Mouse (Mus musculus): ENCODE measurements at regions not wholly inside any gene's neighbourhood (a gene's known extent, or its start where the extent isn't known, plus 50 kb on each side); places are given as distances from the start of the nearest gene placed in this dataset.

GRCm38 (mm10) chr4:45688233-45688632 lies 110.6 kb upstream of the Aldh1b1 start:
- Histone ChIP-seq H3K9ac (no peak overlapping the region), H3K4me2 (replicated peaks) (no peak overlapping the region), H3K27me3 (ENCODE audit: control insufficient read depth, insufficient read depth, low read length) (no peaks in the 10 kb centered on the region), H3K4me3 (replicated peaks; ENCODE audit: low read length) (no peak overlapping the region), H3K27ac (no peak overlapping the region), H3K4me1 (replicated peaks; ENCODE audit: control insufficient read depth, insufficient read depth, low read length) (peaks cover 28% of the 10 kb centered on the region), H3K36me3 (replicated peaks; ENCODE audit: control insufficient read depth, insufficient read depth) (no peaks in the 10 kb centered on the region), H3K9me3 (ENCODE audit: control insufficient read depth, low read length) (no peaks in the 10 kb centered on the region)
- WGBS: 46% methylated on average over 7 of the region's 7 CpGs
- DNase-seq (ENCODE audit: low spot score): no peak
- no peak for ATAC-seq (ENCODE audit: low FRiP score)

- DNase-seq (ENCODE audit: low spot score) (no peak), ATAC-seq (ENCODE audit: low FRiP score) (no peak)
- Histone ChIP-seq H3K36me3 (replicated peaks; ENCODE audit: control insufficient read depth, insufficient read depth) (no peaks in the 10 kb centered on the region), H3K9ac (no peak overlapping the region), H3K27me3 (ENCODE audit: control insufficient read depth, insufficient read depth, low read length) (no peaks in the 10 kb centered on the region), H3K4me3 (replicated peaks; ENCODE audit: low read length) (no peak overlapping the region), H3K4me1 (replicated peaks; ENCODE audit: control insufficient read depth, insufficient read depth, low read length) (peaks cover 22% of the 10 kb centered on the region), H3K9me3 (ENCODE audit: control insufficient read depth, low read length) (no peaks in the 10 kb centered on the region), H3K4me2 (replicated peaks) (no peak overlapping the region), H3K27ac (no peak overlapping the region)
- 82% methylated on average over 3 of the region's 3 CpGs for WGBS
Observed at GRCm38 (mm10) chr4:45685031-45685430, 113.8 kb upstream of the Aldh1b1 start.

DNA sequence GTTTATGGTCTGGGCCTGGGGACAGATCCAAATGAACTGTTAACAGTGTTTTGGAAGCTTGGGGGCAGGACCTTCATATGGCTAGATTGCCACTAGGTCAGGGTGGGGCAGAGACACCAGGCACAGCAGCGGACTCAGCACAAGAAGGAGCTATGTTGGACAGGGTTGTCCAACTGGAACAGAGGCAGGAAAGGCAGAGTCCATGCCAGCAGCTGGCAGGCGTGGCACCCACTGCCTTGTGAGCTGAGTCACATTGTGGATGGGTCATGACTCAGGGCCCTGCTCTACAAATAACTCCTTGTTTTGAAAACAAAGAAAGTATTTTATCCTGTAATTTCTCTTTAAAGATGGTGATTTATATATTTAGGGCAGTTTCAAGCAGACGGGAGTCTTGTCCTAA lies 115.6 kb upstream of the Aldh1b1 start:
- Histone ChIP-seq H3K9me3 (ENCODE audit: control insufficient read depth, low read length) (no peaks in the 10 kb centered on the region), H3K9ac (no peak overlapping the region), H3K4me1 (replicated peaks; ENCODE audit: control insufficient read depth, insufficient read depth, low read length) (peaks cover 10% of the 10 kb centered on the region; the same call in 1 of the 2 replicates), H3K27me3 (ENCODE audit: control insufficient read depth, insufficient read depth, low read length) (no peaks in the 10 kb centered on the region), H3K4me3 (replicated peaks; ENCODE audit: low read length) (no peak overlapping the region), H3K4me2 (replicated peaks) (no peak overlapping the region), H3K36me3 (replicated peaks; ENCODE audit: control insufficient read depth, insufficient read depth) (no peaks in the 10 kb centered on the region), H3K27ac (no peak overlapping the region)
- ATAC-seq (ENCODE audit: low FRiP score): no peak
- DNase-seq (ENCODE audit: low spot score): no peak
- 77% methylated on average over 3 of the region's 3 CpGs for WGBS

DNA sequence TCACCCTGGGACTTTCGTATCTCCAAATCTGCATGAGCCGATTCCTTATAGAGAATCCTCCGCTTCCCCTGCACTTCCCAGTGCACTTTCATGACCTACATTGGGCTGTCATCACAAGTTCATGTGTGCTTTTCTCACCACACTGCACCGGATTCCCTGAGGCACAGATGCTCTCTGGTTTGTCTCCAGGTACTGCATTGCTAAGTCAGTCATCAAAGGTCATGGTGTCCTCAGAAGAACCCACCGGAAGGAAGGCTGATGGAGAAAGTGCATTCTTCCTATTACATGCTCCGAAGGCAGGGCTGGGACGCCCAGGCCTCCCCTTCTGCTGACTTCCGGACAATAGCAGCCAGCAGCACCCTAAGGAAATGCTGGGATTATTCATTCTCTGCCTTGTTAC lies 116.1 kb upstream of the Aldh1b1 start:
- H3K9me3 ChIP-seq (ENCODE audit: control insufficient read depth, low read length): no peaks in the 10 kb centered on the region
- DNase-seq (ENCODE audit: low spot score) (no peak), ATAC-seq (ENCODE audit: low FRiP score) (no peak)
- H3K4me1 ChIP-seq (replicated peaks; ENCODE audit: control insufficient read depth, insufficient read depth, low read length): peaks cover 7% of the 10 kb centered on the region; the same call in 1 of the 2 replicates
- WGBS: 87% methylated on average over 8 of the region's 8 CpGs
- no peaks in the 10 kb centered on the region for H3K36me3 ChIP-seq (replicated peaks; ENCODE audit: control insufficient read depth, insufficient read depth)
- no peak overlapping the region for H3K9ac ChIP-seq
- no peaks in the 10 kb centered on the region for H3K27me3 ChIP-seq (ENCODE audit: control insufficient read depth, insufficient read depth, low read length)
- H3K4me2 ChIP-seq (replicated peaks): no peak overlapping the region
- no peak overlapping the region for H3K4me3 ChIP-seq (replicated peaks; ENCODE audit: low read length)
- no peak overlapping the region for H3K27ac ChIP-seq

DNA sequence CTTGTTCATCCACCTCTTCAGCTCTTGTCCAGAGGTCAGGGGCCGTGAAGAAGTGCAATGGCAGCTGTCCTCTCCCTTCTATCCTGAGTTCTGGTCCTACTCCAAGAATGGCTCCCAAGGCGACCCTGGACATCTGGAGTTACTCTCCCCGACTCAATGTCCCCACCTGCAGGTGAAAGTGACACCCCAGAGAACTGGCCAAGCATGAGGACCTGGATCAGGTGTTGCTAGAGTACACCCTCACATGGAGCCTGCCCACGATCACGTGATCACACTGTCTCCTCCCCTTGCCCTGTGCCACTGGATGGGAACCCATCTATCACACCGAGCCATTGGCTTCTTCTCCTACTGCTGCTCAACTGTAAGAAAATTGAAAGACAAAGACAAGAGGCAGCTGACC lies 122.7 kb upstream of the Aldh1b1 start:
- ATAC-seq (ENCODE audit: low FRiP score) (no peak), DNase-seq (ENCODE audit: low spot score) (no peak)
- Histone ChIP-seq H3K9ac (no peak overlapping the region), H3K9me3 (ENCODE audit: control insufficient read depth, low read length) (no peaks in the 10 kb centered on the region), H3K4me1 (replicated peaks; ENCODE audit: control insufficient read depth, insufficient read depth, low read length) (peaks cover 26% of the 10 kb centered on the region), H3K27me3 (ENCODE audit: control insufficient read depth, insufficient read depth, low read length) (no peaks in the 10 kb centered on the region), H3K4me2 (replicated peaks) (no peak overlapping the region), H3K36me3 (replicated peaks; ENCODE audit: control insufficient read depth, insufficient read depth) (no peaks in the 10 kb centered on the region), H3K27ac (no peak overlapping the region), H3K4me3 (replicated peaks; ENCODE audit: low read length) (no peak overlapping the region)
- WGBS: 77% methylated on average over 6 of the region's 6 CpGs

- H3K9ac ChIP-seq: no peak overlapping the region
- DNase-seq (ENCODE audit: low spot score): no peak
- no peak overlapping the region for H3K4me2 ChIP-seq (replicated peaks)
- no peaks in the 10 kb centered on the region for H3K9me3 ChIP-seq (ENCODE audit: control insufficient read depth, low read length)
- no peak overlapping the region for H3K4me3 ChIP-seq (replicated peaks; ENCODE audit: low read length)
- no peaks in the 10 kb centered on the region for H3K36me3 ChIP-seq (replicated peaks; ENCODE audit: control insufficient read depth, insufficient read depth)
- H3K4me1 ChIP-seq (replicated peaks; ENCODE audit: control insufficient read depth, insufficient read depth, low read length): peaks cover 26% of the 10 kb centered on the region
- 0 out of 2 replicates have a peak, but pooled peaks have one; percentile 21 for ATAC-seq (ENCODE audit: low FRiP score)
- no peaks in the 10 kb centered on the region for H3K27me3 ChIP-seq (ENCODE audit: control insufficient read depth, insufficient read depth, low read length)
- WGBS: 81% methylated on average over 10 of the region's 10 CpGs
- no peak overlapping the region for H3K27ac ChIP-seq
Observed at GRCm38 (mm10) chr4:45674291-45674690, 124.5 kb upstream of the Aldh1b1 start.

GRCm38 (mm10) chr4:45673081-45673819 lies 125.6 kb upstream of the Aldh1b1 start:
- H3K27me3 ChIP-seq (ENCODE audit: control insufficient read depth, insufficient read depth, low read length): no peaks in the 10 kb centered on the region
- H3K4me3 ChIP-seq (replicated peaks; ENCODE audit: low read length): no peak overlapping the region
- no peaks in the 10 kb centered on the region for H3K36me3 ChIP-seq (replicated peaks; ENCODE audit: control insufficient read depth, insufficient read depth)
- DNase-seq (ENCODE audit: low spot score): peak; percentile 38
- peak overlapping the region; percentile 66; the same call in 1 of the 2 replicates for H3K27ac ChIP-seq
- peaks cover 26% of the 10 kb centered on the region for H3K4me1 ChIP-seq (replicated peaks; ENCODE audit: control insufficient read depth, insufficient read depth, low read length)
- H3K9me3 ChIP-seq (ENCODE audit: control insufficient read depth, low read length): no peaks in the 10 kb centered on the region
- ATAC-seq (ENCODE audit: low FRiP score): no peak
- 46% methylated on average over 16 of the region's 16 CpGs for WGBS
- 0 out of 2 replicates have a peak overlapping the region, but pooled peaks have one; percentile 28 for H3K4me2 ChIP-seq (replicated peaks)
- no peak overlapping the region for H3K9ac ChIP-seq

GRCm38 (mm10) chr4:45672262-45673076 lies 126.4 kb upstream of the Aldh1b1 start:
- Histone ChIP-seq H3K9ac (no peak overlapping the region), H3K27me3 (ENCODE audit: control insufficient read depth, insufficient read depth, low read length) (no peaks in the 10 kb centered on the region), H3K4me1 (replicated peaks; ENCODE audit: control insufficient read depth, insufficient read depth, low read length) (peaks cover 26% of the 10 kb centered on the region), H3K9me3 (ENCODE audit: control insufficient read depth, low read length) (no peaks in the 10 kb centered on the region), H3K4me2 (replicated peaks) (peak overlapping the region; percentile 28), H3K27ac (peak overlapping the region; percentile 66), H3K36me3 (replicated peaks; ENCODE audit: control insufficient read depth, insufficient read depth) (no peaks in the 10 kb centered on the region), H3K4me3 (replicated peaks; ENCODE audit: low read length) (no peak overlapping the region)
- DNase-seq (ENCODE audit: low spot score) (peak; percentile 44), ATAC-seq (ENCODE audit: low FRiP score) (peak; percentile 51; the same call in 1 of the 2 replicates)
- 16% methylated on average over 16 of the region's 16 CpGs for WGBS

- no peak for ATAC-seq (ENCODE audit: low FRiP score)
- WGBS: 91% methylated on average over 8 of the region's 8 CpGs
- H3K27ac ChIP-seq: no peak overlapping the region
- no peak overlapping the region for H3K4me2 ChIP-seq (replicated peaks)
- H3K9me3 ChIP-seq (ENCODE audit: control insufficient read depth, low read length): no peaks in the 10 kb centered on the region
- H3K27me3 ChIP-seq (ENCODE audit: control insufficient read depth, insufficient read depth, low read length): no peaks in the 10 kb centered on the region
- H3K4me3 ChIP-seq (replicated peaks; ENCODE audit: low read length): no peak overlapping the region
- H3K36me3 ChIP-seq (replicated peaks; ENCODE audit: control insufficient read depth, insufficient read depth): no peaks in the 10 kb centered on the region
- DNase-seq (ENCODE audit: low spot score): no peak
- H3K9ac ChIP-seq: no peak overlapping the region
- no peaks in the 10 kb centered on the region for H3K4me1 ChIP-seq (replicated peaks; ENCODE audit: control insufficient read depth, insufficient read depth, low read length)
Observed at GRCm38 (mm10) chr4:45664372-45664771, 132.1 kb upstream of the Shb start.
